Mouse (Mus musculus): ENCODE data around the gene Pan2. TPM values are rescaled to one million over a fixed set of nuclear protein-coding genes. Genes with fewer than 3 reads are reported as not detected.
"Not testable (repeated sequence)": the region's sequence is repeated elsewhere in the genome, so short reads cannot be mapped to it uniquely, and the experiment has no call there.

Gene Pan2
- polyA plus RNA-seq (2016; fragmentation: Nextera tagmentation; extraction: Ambion mirVana): 37.2 and 41.8 TPM in 2 replicates

- Histone ChIP-seq H3K4me3 (peak within 1 kb of the TSS; percentile 66), H3K9me3 (replicated peaks) (no peaks in the 10 kb centered on the region), H3K27ac (peak within 1 kb of the TSS; percentile 94), H3K36me3 (peaks cover 16% of the 10 kb centered on the region), H3K4me1 (peaks cover 17% of the 10 kb centered on the region), H3K27me3 (ENCODE audit: low read depth, poor library complexity, severe bottlenecking) (no peaks in the 10 kb centered on the region)
- peak; percentile 99 for DNase-seq (ENCODE audit: low spot score)
- WGBS: 1% methylated on average over 37 of the region's 37 CpGs
Measured at GRCm38 (mm10) chr10:128303126-128304021, at the start of gene Pan2. TSS of gene Pan2 (plus strand) at chr10:128303335.

GRCm38 (mm10) chr10:128253677-128254255 lies 49.4 kb upstream of the Pan2 start, which contains the start of gene Apon:
TSS of gene Apon (plus strand) at chr10:128254096.
- no peak for DNase-seq (ENCODE audit: low spot score)
- Histone ChIP-seq H3K4me3 (no peak within 1 kb of the TSS), H3K27ac (no peak within 1 kb of the TSS), H3K36me3 (peaks cover 59% of the 10 kb centered on the region), H3K9me3 (replicated peaks) (no peaks in the 10 kb centered on the region), H3K4me1 (no peaks in the 10 kb centered on the region), H3K27me3 (ENCODE audit: low read depth, poor library complexity, severe bottlenecking) (no peaks in the 10 kb centered on the region)
- 96% methylated on average over 4 of the region's 4 CpGs for WGBS

GRCm38 (mm10) chr10:128255925-128256324 lies 47.2 kb upstream of the Pan2 start:
- no peaks in the 10 kb centered on the region for H3K4me1 ChIP-seq
- 87% methylated on average over 8 of the region's 8 CpGs for WGBS
- peaks cover 37% of the 10 kb centered on the region for H3K36me3 ChIP-seq
- no peak overlapping the region for H3K4me3 ChIP-seq
- DNase-seq (ENCODE audit: low spot score): no peak
- H3K27ac ChIP-seq: no peak overlapping the region
- no peaks in the 10 kb centered on the region for H3K9me3 ChIP-seq (replicated peaks)
- H3K27me3 ChIP-seq (ENCODE audit: low read depth, poor library complexity, severe bottlenecking): no peaks in the 10 kb centered on the region

- 81% methylated on average over 8 of the region's 8 CpGs for WGBS
- H3K4me3 ChIP-seq: no peak overlapping the region
Measured at GRCm38 (mm10) chr10:128256328-128256727, 46.8 kb upstream of the Pan2 start.

GRCm38 (mm10) chr10:128258953-128259352 lies 44.2 kb upstream of the Pan2 start:
- H3K9me3 ChIP-seq (replicated peaks): no peaks in the 10 kb centered on the region
- H3K4me1 ChIP-seq: no peaks in the 10 kb centered on the region
- DNase-seq (ENCODE audit: low spot score): no peak
- WGBS: 91% methylated on average over 4 of the region's 4 CpGs
- H3K27me3 ChIP-seq (ENCODE audit: low read depth, poor library complexity, severe bottlenecking): no peaks in the 10 kb centered on the region
- H3K4me3 ChIP-seq: no peak overlapping the region
- H3K27ac ChIP-seq: no peak overlapping the region
- H3K36me3 ChIP-seq: peaks cover 11% of the 10 kb centered on the region

More at GRCm38 (mm10) chr10:128256328-128256727, 46.8 kb upstream of the Pan2 start:
- Histone ChIP-seq H3K27me3 (ENCODE audit: low read depth, poor library complexity, severe bottlenecking) (no peaks in the 10 kb centered on the region), H3K9me3 (replicated peaks) (no peaks in the 10 kb centered on the region), H3K27ac (no peak overlapping the region), H3K36me3 (peaks cover 33% of the 10 kb centered on the region), H3K4me1 (no peaks in the 10 kb centered on the region)
- DNase-seq (ENCODE audit: low spot score): no peak

GRCm38 (mm10) chr10:128259946-128260345 lies 43.2 kb upstream of the Pan2 start:
- no peak for DNase-seq (ENCODE audit: low spot score)
- H3K27ac ChIP-seq: no peak overlapping the region

GRCm38 (mm10) chr10:128260376-128260775 lies 42.8 kb upstream of the Pan2 start:
- H3K9me3 ChIP-seq (replicated peaks); H3K4me1 ChIP-seq; DNase-seq (ENCODE audit: low spot score); H3K4me3 ChIP-seq; H3K27me3 ChIP-seq (ENCODE audit: low read depth, poor library complexity, severe bottlenecking); H3K36me3 ChIP-seq; H3K27ac ChIP-seq: not testable (repeated sequence)
- WGBS: 91% methylated on average over 7 of the region's 7 CpGs

More at GRCm38 (mm10) chr10:128259946-128260345, 43.2 kb upstream of the Pan2 start:
- H3K4me3 ChIP-seq: no peak overlapping the region
- H3K4me1 ChIP-seq: no peaks in the 10 kb centered on the region
- no peaks in the 10 kb centered on the region for H3K9me3 ChIP-seq (replicated peaks)
- H3K27me3 ChIP-seq (ENCODE audit: low read depth, poor library complexity, severe bottlenecking): no peaks in the 10 kb centered on the region
- WGBS: 89% methylated on average over 5 of the region's 5 CpGs
- H3K36me3 ChIP-seq: peaks cover 2% of the 10 kb centered on the region; the same call in 1 of the 2 replicates

- Histone ChIP-seq H3K36me3 (no peaks in the 10 kb centered on the region), H3K4me3 (no peak overlapping the region), H3K4me1 (no peaks in the 10 kb centered on the region), H3K27me3 (ENCODE audit: low read depth, poor library complexity, severe bottlenecking) (no peaks in the 10 kb centered on the region), H3K27ac (no peak overlapping the region), H3K9me3 (replicated peaks) (no peaks in the 10 kb centered on the region)
- no peak for DNase-seq (ENCODE audit: low spot score)
- WGBS: 79% methylated on average over 22 of the region's 22 CpGs
Measured at GRCm38 (mm10) chr10:128262300-128262699, 40.8 kb upstream of the Pan2 start.

- Histone ChIP-seq H3K4me1 (no peaks in the 10 kb centered on the region), H3K27me3 (ENCODE audit: low read depth, poor library complexity, severe bottlenecking) (no peaks in the 10 kb centered on the region)
- no peak for DNase-seq (ENCODE audit: low spot score)
Measured at GRCm38 (mm10) chr10:128263393-128264310, 39.5 kb upstream of the Pan2 start.

GRCm38 (mm10) chr10:128268371-128268770 lies 34.8 kb upstream of the Pan2 start, which contains the start of gene Apof:
TSS of gene Apof (plus strand) at chr10:128268671.
- H3K27ac ChIP-seq: no peak within 1 kb of the TSS
- 76% methylated on average over 6 of the region's 6 CpGs for WGBS
- peak within 1 kb of the TSS; percentile 83; the same call in 1 of the 2 replicates for H3K4me3 ChIP-seq
- no peaks in the 10 kb centered on the region for H3K9me3 ChIP-seq (replicated peaks)
- 0 out of 2 replicates have a peak, but pooled peaks cover 5% of the 10 kb centered on the region for H3K4me1 ChIP-seq
- H3K27me3 ChIP-seq (ENCODE audit: low read depth, poor library complexity, severe bottlenecking): no peaks in the 10 kb centered on the region
- DNase-seq (ENCODE audit: low spot score): no peak
- no peaks in the 10 kb centered on the region for H3K36me3 ChIP-seq

More at GRCm38 (mm10) chr10:128263393-128264310, 39.5 kb upstream of the Pan2 start:
- no peak overlapping the region for H3K27ac ChIP-seq
- H3K36me3 ChIP-seq: no peaks in the 10 kb centered on the region
- H3K4me3 ChIP-seq: no peak overlapping the region
- 82% methylated on average over 6 of the region's 6 CpGs for WGBS
- no peaks in the 10 kb centered on the region for H3K9me3 ChIP-seq (replicated peaks)

- peak overlapping the region; percentile 83; the same call in 1 of the 2 replicates for H3K4me3 ChIP-seq
- no peaks in the 10 kb centered on the region for H3K9me3 ChIP-seq (replicated peaks)
- no peaks in the 10 kb centered on the region for H3K27me3 ChIP-seq (ENCODE audit: low read depth, poor library complexity, severe bottlenecking)
- 87% methylated on average over 16 of the region's 16 CpGs for WGBS
- no peaks in the 10 kb centered on the region for H3K36me3 ChIP-seq
- no peak overlapping the region for H3K27ac ChIP-seq
- no peak for DNase-seq (ENCODE audit: low spot score)
- 0 out of 2 replicates have a peak, but pooled peaks cover 5% of the 10 kb centered on the region for H3K4me1 ChIP-seq
Measured at GRCm38 (mm10) chr10:128269206-128269910, 33.8 kb upstream of the Pan2 start.
